Mouse (Mus musculus): ENCODE measurements around the gene Mrpl11. TPM values are rescaled to one million over a fixed set of nuclear protein-coding genes. Genes with fewer than 3 reads are reported as not detected.
"Not testable (repeated sequence)": the region's sequence is repeated elsewhere in the genome, so short reads cannot be mapped to it uniquely, and the experiment has no call there.

The Mrpl11 gene
- polyA plus RNA-seq, 1 experiment from 2014 or later = 111 TPM

DNA sequence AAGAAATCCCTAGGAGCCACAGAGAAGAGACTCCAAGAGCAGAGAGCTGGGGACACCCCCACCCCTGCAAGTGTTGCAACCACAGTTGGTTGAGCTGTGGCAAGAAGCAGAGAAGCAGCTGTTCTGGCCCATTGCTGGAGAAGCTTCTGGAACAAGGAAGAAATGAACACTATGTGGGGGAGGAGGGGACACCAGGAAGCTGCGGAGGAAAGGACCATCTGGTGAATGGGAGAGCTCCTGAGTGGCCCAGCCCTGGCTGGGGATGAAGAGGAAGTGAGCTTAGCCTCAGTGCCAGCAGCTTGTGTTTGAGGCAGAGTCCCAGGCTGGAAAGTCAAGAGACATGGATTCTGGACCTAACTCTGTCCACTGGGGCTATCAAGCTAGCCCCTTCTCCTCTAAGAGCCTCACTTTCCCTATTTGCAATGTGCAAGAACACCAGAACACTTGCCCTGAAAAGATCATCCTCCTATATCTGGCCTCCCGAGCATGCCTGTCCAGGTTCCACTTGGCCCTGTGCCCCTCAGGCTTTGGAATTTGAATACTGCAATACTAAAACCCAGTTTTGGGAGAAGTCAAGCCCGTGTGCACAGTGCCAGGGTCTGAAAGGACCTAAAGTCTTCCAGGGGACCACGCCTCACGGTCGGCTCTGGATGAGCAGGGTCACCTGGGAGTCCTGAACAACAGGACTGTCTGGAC lies 37.6 kb downstream of the Mrpl11 start:
- H3K27me3 ChIP-seq = peaks cover 29% of the 10 kb centered on the region; the same call in 1 of the 2 replicates
- H3K36me3 ChIP-seq = no peaks in the 10 kb centered on the region
- no peaks in the 10 kb centered on the region for H3K9me3 ChIP-seq
- ATAC-seq = no peak
- H3K27ac ChIP-seq = no peak overlapping the region
- 73% methylated on average over 6 of the region's 6 CpGs for WGBS
- no peak overlapping the region for H3K4me3 ChIP-seq (replicated peaks)
- H3K4me1 ChIP-seq (replicated peaks) = peaks cover 29% of the 10 kb centered on the region
- no peak overlapping the region for H3K9ac ChIP-seq (replicated peaks)
- 0 out of 2 replicates have a peak overlapping the region, but pooled peaks have one; percentile 11 for H3K4me2 ChIP-seq (replicated peaks)

DNA sequence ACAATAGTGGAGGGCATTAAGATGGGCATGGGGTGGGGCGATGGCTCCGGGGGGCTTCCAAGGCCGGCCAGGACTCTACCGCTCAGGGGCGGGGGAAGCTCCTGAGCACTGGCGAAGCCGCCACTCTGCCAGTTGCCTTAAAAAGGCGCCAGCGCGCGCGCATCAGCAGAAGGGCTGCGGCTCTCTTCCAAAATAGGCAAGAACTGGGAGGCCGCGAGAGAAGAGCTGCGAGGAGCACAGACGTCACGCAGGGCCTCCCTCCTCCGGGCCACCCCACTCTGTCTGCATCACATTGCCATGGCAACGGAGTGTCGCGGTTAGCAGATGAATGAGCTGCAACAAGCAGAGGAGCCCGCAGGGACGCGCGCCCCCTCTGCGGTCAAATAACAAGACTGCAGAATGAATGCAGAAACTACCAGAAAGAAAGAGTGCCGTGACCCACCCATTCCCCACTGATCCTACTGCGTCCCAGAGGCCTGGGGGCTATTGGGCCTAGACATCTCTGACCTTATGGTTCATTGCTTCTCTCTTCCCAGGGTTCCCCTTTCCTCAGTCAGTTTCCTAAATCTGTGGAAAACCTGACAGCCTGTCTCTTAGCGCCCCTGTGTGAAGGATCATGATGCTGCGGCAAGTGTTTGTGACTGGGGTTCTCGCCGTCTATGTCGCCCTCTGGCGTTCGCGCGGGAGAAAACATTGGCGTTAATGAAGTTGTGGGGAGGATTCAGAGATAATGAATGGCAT lies 39.9 kb downstream of the Mrpl11 start:
- peak overlapping the region; percentile 64 for H3K4me2 ChIP-seq (replicated peaks)
- peak; percentile 98 for ATAC-seq

DNA sequence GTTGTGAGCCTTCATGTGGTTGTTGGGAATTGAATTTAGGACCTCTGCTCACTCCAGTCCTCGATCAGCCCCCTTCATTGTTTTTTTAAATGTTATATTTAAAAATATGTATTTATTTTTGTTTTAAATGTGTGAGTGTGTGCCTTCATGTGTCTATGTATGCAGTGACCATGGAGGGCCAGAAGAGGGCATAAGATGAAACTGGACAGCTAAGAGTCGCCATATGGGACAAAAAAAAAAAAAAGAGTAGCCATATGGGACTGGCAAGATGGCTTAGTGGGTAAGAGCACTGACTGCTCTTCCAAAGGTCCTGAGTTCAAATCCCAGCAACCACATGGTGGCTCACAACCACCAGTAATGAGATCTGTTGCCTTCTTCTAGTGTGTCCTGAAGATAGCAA lies 41.7 kb downstream of the Mrpl11 start:
- H3K4me3 ChIP-seq (replicated peaks); H3K4me2 ChIP-seq (replicated peaks); H3K9ac ChIP-seq (replicated peaks); H3K9me3 ChIP-seq; H3K27ac ChIP-seq; H3K27me3 ChIP-seq; ATAC-seq; H3K36me3 ChIP-seq: not testable (repeated sequence)
- WGBS = 64% methylated on average over 2 of the region's 2 CpGs
- peaks cover 14% of the 10 kb centered on the region for H3K4me1 ChIP-seq (replicated peaks)

More for the DNA sequence above, 39.9 kb downstream of the Mrpl11 start:
- peaks cover 26% of the 10 kb centered on the region for H3K4me1 ChIP-seq (replicated peaks)
- H3K27ac ChIP-seq = peak overlapping the region; percentile 92
- H3K27me3 ChIP-seq = peaks cover 15% of the 10 kb centered on the region; the same call in 1 of the 2 replicates
- WGBS = under 1% methylated on average over 39 of the region's 39 CpGs
- no peaks in the 10 kb centered on the region for H3K36me3 ChIP-seq
- H3K9me3 ChIP-seq = peaks cover 4% of the 10 kb centered on the region; the same call in 1 of the 2 replicates
- H3K4me3 ChIP-seq (replicated peaks) = peak overlapping the region; percentile 37
- peak overlapping the region; percentile 67 for H3K9ac ChIP-seq (replicated peaks)

GRCm38 (mm10) chr19:5004925-5005324 lies 43.0 kb downstream of the Mrpl11 start:
- no peak for ATAC-seq
- Histone ChIP-seq H3K4me3 (replicated peaks) (no peak overlapping the region), H3K27me3 (0 out of 2 replicates have a peak, but pooled peaks cover 4% of the 10 kb centered on the region), H3K9ac (replicated peaks) (no peak overlapping the region), H3K36me3 (no peaks in the 10 kb centered on the region), H3K4me1 (replicated peaks) (peaks cover 13% of the 10 kb centered on the region), H3K27ac (no peak overlapping the region), H3K4me2 (replicated peaks) (no peak overlapping the region), H3K9me3 (peaks cover 4% of the 10 kb centered on the region; the same call in 1 of the 2 replicates)
- 83% methylated on average over 4 of the region's 4 CpGs for WGBS

- H3K9ac ChIP-seq (replicated peaks) = no peak overlapping the region
- H3K27ac ChIP-seq = no peak overlapping the region
- ATAC-seq = no peak
- no peak overlapping the region for H3K4me2 ChIP-seq (replicated peaks)
- H3K4me3 ChIP-seq (replicated peaks) = no peak overlapping the region
- no peaks in the 10 kb centered on the region for H3K9me3 ChIP-seq
- 84% methylated on average over 8 of the region's 8 CpGs for WGBS
- peaks cover 3% of the 10 kb centered on the region; the same call in 1 of the 2 replicates for H3K27me3 ChIP-seq
- no peaks in the 10 kb centered on the region for H3K4me1 ChIP-seq (replicated peaks)
- H3K36me3 ChIP-seq = no peaks in the 10 kb centered on the region
These were observed 51.2 kb downstream of the Mrpl11 start for GRCm38 (mm10) chr19:5013138-5013537.

- no peak for ATAC-seq
- peaks cover 3% of the 10 kb centered on the region; the same call in 1 of the 2 replicates for H3K27me3 ChIP-seq
- no peak overlapping the region for H3K27ac ChIP-seq
- H3K36me3 ChIP-seq = no peaks in the 10 kb centered on the region
- 14% methylated on average over 8 of the region's 8 CpGs for WGBS
- no peak overlapping the region for H3K4me3 ChIP-seq (replicated peaks)
- H3K4me1 ChIP-seq (replicated peaks) = no peaks in the 10 kb centered on the region
- no peak overlapping the region for H3K4me2 ChIP-seq (replicated peaks)
- no peak overlapping the region for H3K9ac ChIP-seq (replicated peaks)
- H3K9me3 ChIP-seq = no peaks in the 10 kb centered on the region
These were observed 53.0 kb downstream of the Mrpl11 start for GRCm38 (mm10) chr19:5014961-5015398.

GRCm38 (mm10) chr19:5016221-5016742 lies 54.3 kb downstream of the Mrpl11 start:
- Histone ChIP-seq H3K27me3 (peaks cover 3% of the 10 kb centered on the region; the same call in 1 of the 2 replicates), H3K4me1 (replicated peaks) (no peaks in the 10 kb centered on the region), H3K9ac (replicated peaks) (no peak overlapping the region), H3K4me3 (replicated peaks) (no peak overlapping the region), H3K9me3 (no peaks in the 10 kb centered on the region), H3K4me2 (replicated peaks) (no peak overlapping the region), H3K27ac (no peak overlapping the region), H3K36me3 (no peaks in the 10 kb centered on the region)
- 54% methylated on average over 10 of the region's 10 CpGs for WGBS
- no peak for ATAC-seq

Other genes starting within 250 kb of the Mrpl11 start
- gene Rbm4b, start 205.7 kb upstream of the Mrpl11 start, polyA plus RNA-seq (2015; fragmentation: Nextera tagmentation; extraction: Ambion mirVana) = 220 TPM in 2 replicates
- 117 and 126 TPM in 2 replicates for gene Rbm4, start 168.2 kb upstream of the Mrpl11 start, polyA plus RNA-seq (2015; fragmentation: Nextera tagmentation; extraction: Ambion mirVana)
- gene Gm21992, start 150.5 kb upstream of the Mrpl11 start, polyA plus RNA-seq (2015; fragmentation: Nextera tagmentation; extraction: Ambion mirVana) = 30.9 and 33.4 TPM in 2 replicates
- 74.8 and 82.3 TPM in 2 replicates for gene Rbm14, start 150.5 kb upstream of the Mrpl11 start, polyA plus RNA-seq (2015; fragmentation: Nextera tagmentation; extraction: Ambion mirVana)
- 37.9 and 40.2 TPM in 2 replicates for gene Ccs, start 122.8 kb upstream of the Mrpl11 start, polyA plus RNA-seq (2015; fragmentation: Nextera tagmentation; extraction: Ambion mirVana)
- 0.30 and 0.36 TPM in 2 replicates for gene Ccdc87, start 122.8 kb upstream of the Mrpl11 start, polyA plus RNA-seq (2015; fragmentation: Nextera tagmentation; extraction: Ambion mirVana)
- 59.0 and 67.5 TPM in 2 replicates for gene Ctsf, start 107.0 kb upstream of the Mrpl11 start, polyA plus RNA-seq (2015; fragmentation: Nextera tagmentation; extraction: Ambion mirVana)
- 1.2 and 1.4 TPM in 2 replicates for gene Actn3, start 84.2 kb upstream of the Mrpl11 start, polyA plus RNA-seq (2015; fragmentation: Nextera tagmentation; extraction: Ambion mirVana)
- gene Zdhhc24, start 83.5 kb upstream of the Mrpl11 start, polyA plus RNA-seq (2015; fragmentation: Nextera tagmentation; extraction: Ambion mirVana) = 22.7 and 24.1 TPM in 2 replicates
- 12.6 and 12.8 TPM in 2 replicates for gene Bbs1, start 55.5 kb upstream of the Mrpl11 start, polyA plus RNA-seq (2015; fragmentation: Nextera tagmentation; extraction: Ambion mirVana)
- gene Dpp3, start 33.9 kb upstream of the Mrpl11 start, polyA plus RNA-seq (2015; fragmentation: Nextera tagmentation; extraction: Ambion mirVana) = 143 TPM in 2 replicates
- 8.8 and 10.8 TPM in 2 replicates for gene Peli3, start 19.0 kb upstream of the Mrpl11 start, polyA plus RNA-seq (2015; fragmentation: Nextera tagmentation; extraction: Ambion mirVana)
- gene Npas4, start 28.2 kb downstream of the Mrpl11 start, polyA plus RNA-seq (2015; fragmentation: Nextera tagmentation; extraction: Ambion mirVana) = 0.31 and 0.32 TPM in 2 replicates
- gene Slc29a2, start 61.7 kb downstream of the Mrpl11 start, polyA plus RNA-seq (2015; fragmentation: Nextera tagmentation; extraction: Ambion mirVana) = 7.8 TPM in 2 replicates
- gene B4gat1, start 76.7 kb downstream of the Mrpl11 start, polyA plus RNA-seq (2015; fragmentation: Nextera tagmentation; extraction: Ambion mirVana) = 52.9 and 54.3 TPM in 2 replicates
- gene AC124502.3, start 76.7 kb downstream of the Mrpl11 start, polyA plus RNA-seq (2015; fragmentation: Nextera tagmentation; extraction: Ambion mirVana) = 3.9 and 4.3 TPM in 2 replicates
- 52.6 and 58.9 TPM in 2 replicates for gene Brms1, start 79.2 kb downstream of the Mrpl11 start, polyA plus RNA-seq (2015; fragmentation: Nextera tagmentation; extraction: Ambion mirVana)
- gene Rin1, start 88.3 kb downstream of the Mrpl11 start, polyA plus RNA-seq (2015; fragmentation: Nextera tagmentation; extraction: Ambion mirVana) = 1.3 and 2.1 TPM in 2 replicates
- gene Cd248, start 105.9 kb downstream of the Mrpl11 start, polyA plus RNA-seq (2015; fragmentation: Nextera tagmentation; extraction: Ambion mirVana) = 11.0 and 15.2 TPM in 2 replicates
- 3.7 and 4.4 TPM in 2 replicates for gene Tmem151a, start 123.4 kb downstream of the Mrpl11 start, polyA plus RNA-seq (2015; fragmentation: Nextera tagmentation; extraction: Ambion mirVana)
- 57.1 and 59.0 TPM in 2 replicates for gene Yif1a, start 126.4 kb downstream of the Mrpl11 start, polyA plus RNA-seq (2015; fragmentation: Nextera tagmentation; extraction: Ambion mirVana)
- gene Cnih2, start 136.4 kb downstream of the Mrpl11 start, polyA plus RNA-seq (2015; fragmentation: Nextera tagmentation; extraction: Ambion mirVana) = 321 and 357 TPM in 2 replicates
- 238 and 242 TPM in 2 replicates for gene Rab1b, start 144.9 kb downstream of the Mrpl11 start, polyA plus RNA-seq (2015; fragmentation: Nextera tagmentation; extraction: Ambion mirVana)
- 63.1 and 69.0 TPM in 2 replicates for gene Klc2, start 156.4 kb downstream of the Mrpl11 start, polyA plus RNA-seq (2015; fragmentation: Nextera tagmentation; extraction: Ambion mirVana)

Data from midbrain, embryonic 13.5 days (tissue).